Mouse (Mus musculus): ENCODE results near the gene Zmym6.

GRCm38 (mm10) chr4:127037908-127038827 lies 39.0 kb upstream of the Zmym6 start:
- no peak for TF ChIP-seq CTCF (conservative IDR thresholded peaks at IDR 0.05; ENCODE audit: low read length)
- TF ChIP-seq POU5F1 (IDR thresholded peaks at IDR 0.05; ENCODE audit: borderline replicate concordance, low read length), result no peak
- TF ChIP-seq NANOG (IDR thresholded peaks at IDR 0.05; ENCODE audit: borderline replicate concordance, low read length), result no peak
